9 mouse cellular contexts compared by ENCODE assay signal in the genomic region with DNA sequence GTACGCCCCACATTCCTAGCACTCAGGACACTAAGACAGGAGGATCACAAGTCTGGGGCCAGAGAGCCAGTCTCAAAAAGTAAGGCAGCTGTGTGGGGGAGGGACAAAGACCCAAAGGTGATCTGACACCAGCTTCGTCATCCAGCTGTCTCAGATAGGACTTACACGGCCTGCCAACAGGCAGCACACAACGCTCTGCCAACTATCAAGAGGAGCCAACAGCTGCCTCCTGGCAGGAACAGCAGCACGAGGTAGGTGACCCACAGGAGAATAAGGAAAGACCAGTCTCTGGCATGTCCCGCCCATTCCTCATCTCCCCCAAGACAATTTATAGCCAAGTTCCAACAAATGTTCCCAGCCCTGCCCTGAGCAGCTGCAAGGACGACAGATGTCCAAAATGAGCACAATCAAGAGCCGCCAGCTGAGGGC. TPM values are rescaled to one million over a fixed set of nuclear protein-coding genes. Genes with fewer than 3 reads are reported as not detected.
DNase-seq lines count a peak whose midpoint lies in the region; ATAC-seq and TF ChIP-seq lines count a peak whose summit lies in the region.
"Had no signal": no experiment of that assay in that cellular context is flagged by ENCODE, and none has a peak within 500 bp of the region (broad histone marks: within the 10 kb centered on the region; RNA-seq: fewer than 3 reads in every experiment).

No protein-coding gene starts in this region.

- H3K27me3 ChIP-seq in neural tube, embryonic 13.5 days = no peaks in the 10 kb centered on the region
- no peaks in the 10 kb centered on the region for H3K27me3 ChIP-seq in forebrain, embryonic 16.5 days (replicated peaks; ENCODE audit: control insufficient read depth, insufficient read depth, low read length)

- TF ChIP-seq CTCF in left cerebral cortex, adult 2 months (IDR thresholded peaks at IDR 0.05) = no peak

- H3K4me2 ChIP-seq in neural tube, embryonic 13.5 days = no peak overlapping the region
- no peak overlapping the region for H3K4me2 ChIP-seq in forebrain, embryonic 16.5 days (ENCODE audit: low read length)

- no peaks in the 10 kb centered on the region for H3K9me3 ChIP-seq in neural tube, embryonic 13.5 days
- H3K9me3 ChIP-seq in forebrain, embryonic 16.5 days (ENCODE audit: control insufficient read depth, low read length) = no peaks in the 10 kb centered on the region

- ATAC-seq in neural tube, embryonic 13.5 days (ENCODE audit: low read depth) = no peak
- ATAC-seq in forebrain, embryonic 16.5 days = no peak

- WGBS in neural tube, embryonic 13.5 days = 51% methylated on average over 8 of the region's 8 CpGs
- WGBS in forebrain, embryonic 16.5 days = 76% methylated on average over 8 of the region's 8 CpGs

- intact Hi-C loops in left cerebral cortex, postnatal 4 days (cut with DNase I) = no loop called here
- intact Hi-C loops in left cerebral cortex, adult 2 months (cut with DNase I) = no loop called here
- intact Hi-C loops in heart, postnatal 10 days (cut with DNase I) = loop anchor here (2.0 kb wide), 2 partner anchors 19 to 31 kb away; no protein-coding TSS in a partner anchor

- H3K9ac ChIP-seq in neural tube, embryonic 13.5 days = no peak overlapping the region
- no peak overlapping the region for H3K9ac ChIP-seq in forebrain, embryonic 16.5 days (replicated peaks; ENCODE audit: low read depth, low read length)

- no peaks in the 10 kb centered on the region; the same call in 1 of the 2 replicates for H3K36me3 ChIP-seq in neural tube, embryonic 13.5 days
- no peaks in the 10 kb centered on the region for H3K36me3 ChIP-seq in forebrain, embryonic 16.5 days (ENCODE audit: control insufficient read depth, insufficient read depth)

- peaks cover 35% of the 10 kb centered on the region for H3K4me1 ChIP-seq in neural tube, embryonic 13.5 days (replicated peaks)
- H3K4me1 ChIP-seq in forebrain, embryonic 16.5 days (replicated peaks; ENCODE audit: control insufficient read depth, insufficient read depth, low read length) = peaks cover 7% of the 10 kb centered on the region; the same call in 1 of the 2 replicates

- no peak overlapping the region for H3K27ac ChIP-seq in left cerebral cortex, adult 2 months
- H3K27ac ChIP-seq in neural tube, embryonic 13.5 days (replicated peaks) = 0 out of 2 replicates have a peak overlapping the region, but pooled peaks have one; percentile 33
- H3K27ac ChIP-seq in forebrain, embryonic 16.5 days (ENCODE audit: low read length) = no peak overlapping the region

- H3K4me3 ChIP-seq in left cerebral cortex, adult 2 months = no peak overlapping the region
- H3K4me3 ChIP-seq in neural tube, embryonic 13.5 days = no peak overlapping the region
- no peak overlapping the region for H3K4me3 ChIP-seq in forebrain, embryonic 16.5 days (replicated peaks; ENCODE audit: low read length)

- peak; percentile 58 for DNase-seq in left cerebral cortex, postnatal 4 days
- DNase-seq in left cerebral cortex, adult 2 months (ENCODE audit: extremely low spot score in 1 of 2, low spot score in 2 of 2) = no peak
- peak; percentile 90 for DNase-seq in gastrocnemius, adult 18-20 months (ENCODE audit: low spot score)
- peak; percentile 86 to 92 for DNase-seq in heart, postnatal 10 days
- no peak for DNase-seq in spleen, postnatal 10 days (ENCODE audit: low spot score in 2 of 2)
- no peak for DNase-seq in natural killer cell, adult 2 months (ENCODE audit: low spot score in 2 of 2)
- DNase-seq: layer of hippocampus, postnatal 36 days had no signal

RNA-seq across cellular contexts. Expression of a gene that starts 9.8 kb away (rescaled TPM):
- total RNA-seq in left cerebral cortex, postnatal 4 days (2021) = 10 to 100 TPM; 33.2 to 35.2 TPM
- total RNA-seq in left cerebral cortex, adult 2 months (2021) = 10 to 100 TPM; 29.1 to 29.3 TPM
- total RNA-seq in gastrocnemius, adult 18-20 months (2021) = 10 to 100 TPM; 42.4 to 43.3 TPM
- 100 to 1,000 TPM; 180 to 214 TPM for total RNA-seq in heart, postnatal 10 days (2021)
- 11.5 and 13.4 TPM in 2 replicates for polyA plus RNA-seq in neural tube, embryonic 13.5 days (2015; fragmentation: Nextera tagmentation; extraction: Ambion mirVana)
- 11.9 TPM in 2 replicates for polyA plus RNA-seq in forebrain, embryonic 16.5 days (2015; fragmentation: Nextera tagmentation; extraction: Ambion mirVana)

Comparison
In these comparisons a context has a peak if more than half of its experiments do, and no peak if none do; other contexts are left out.
1. DNase-seq: peak in left cerebral cortex, postnatal 4 days (single experiment), gastrocnemius, adult 18-20 months (single experiment) and heart, postnatal 10 days (2 of 2); none in left cerebral cortex, adult 2 months (0 of 2), spleen, postnatal 10 days (0 of 2) and natural killer cell, adult 2 months (0 of 2).
2. RNA of a gene that starts 9.8 kb away (total RNA-seq): 180 to 214 TPM in heart, postnatal 10 days; 42.4 to 43.3 TPM in gastrocnemius, adult 18-20 months, 33.2 to 35.2 TPM in left cerebral cortex, postnatal 4 days and 29.1 to 29.3 TPM in left cerebral cortex, adult 2 months; every median in the first group is over 4 times any median in the second.